Mouse (Mus musculus) C2C12 (cell line): ENCODE results near the gene Afap1.

Experiments
- CTCF ChIP-seq: IDR thresholded peaks from one replicate; pipeline ENCODE4 v1.5.1; 2011; ENCODE audit not compliant: control insufficient read depth, insufficient read depth, insufficient read length
- MYOD1 ChIP-seq: IDR thresholded peaks from one replicate; pipeline ENCODE4 v1.6.1; 2011; ENCODE audit warnings: low read depth; ENCODE audit not compliant: control insufficient read depth, insufficient read length

GRCm38 (mm10) chr5:35949061-35949460 is 55.9 kb downstream of the Afap1 start:
- TF ChIP-seq CTCF (no peak), MYOD1 (no peak)
